ENCODE assay signal across 24 mouse cellular contexts in the genomic region with DNA sequence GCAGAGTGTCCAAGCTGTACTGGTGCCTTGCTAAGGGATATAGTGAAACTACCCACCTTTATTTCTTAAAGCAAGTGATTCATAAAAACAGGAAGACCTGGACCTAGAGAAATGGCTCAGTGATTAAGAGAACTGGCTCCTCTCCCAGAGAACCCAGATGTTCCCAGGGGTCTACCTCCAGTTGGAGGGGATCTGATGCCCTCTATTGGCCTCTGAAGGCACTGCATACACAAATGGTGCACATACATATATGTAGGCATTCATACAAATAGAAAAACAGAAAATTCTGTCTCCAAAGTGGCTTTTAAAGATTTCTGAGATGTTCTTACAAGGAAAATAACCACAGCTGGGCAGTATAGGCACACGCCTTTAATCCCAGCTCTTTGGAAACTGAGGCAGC. TPM values are rescaled to one million over a fixed set of nuclear protein-coding genes. Genes with fewer than 3 reads are reported as not detected.
DNase-seq lines count a peak whose midpoint lies in the region; ATAC-seq and TF ChIP-seq lines count a peak whose summit lies in the region.
"Had no signal": no experiment of that assay in that cellular context is flagged by ENCODE, and none has a peak within 500 bp of the region (broad histone marks: within the 10 kb centered on the region; RNA-seq: fewer than 3 reads in every experiment).

No protein-coding gene starts in this region.

- no peak overlapping the region for H3K4me3 ChIP-seq in hindbrain, postnatal 0 days (ENCODE audit: low read length)
- H3K4me3 ChIP-seq in hindbrain, embryonic 14.5 days (replicated peaks; ENCODE audit: low read length) = no peak overlapping the region
- H3K4me3 ChIP-seq in liver, embryonic 14.5 days (ENCODE audit: insufficient read depth in 1 of 2, low read depth in 2 of 2, low read length in 2 of 2) = no peak overlapping the region
- H3K4me3 ChIP-seq in liver, embryonic 12.5 days = no peak overlapping the region
- H3K4me3 ChIP-seq in E14TG2a.4 (replicated peaks; ENCODE audit: low read length) = no peak overlapping the region
- H3K4me3 ChIP-seq: embryonic facial prominence, embryonic 12.5 days; heart, adult 2 months; heart, embryonic 12.5 days; hindbrain, embryonic 15.5 days; megakaryocyte, embryonic 14.5 days; midbrain, embryonic 13.5 days had no signal

- no peak overlapping the region for H3K9ac ChIP-seq in hindbrain, postnatal 0 days (replicated peaks; ENCODE audit: low read length)
- H3K9ac ChIP-seq in hindbrain, embryonic 14.5 days = no peak overlapping the region
- H3K9ac ChIP-seq in liver, embryonic 14.5 days (replicated peaks) = no peak overlapping the region
- H3K9ac ChIP-seq in liver, embryonic 12.5 days = no peak overlapping the region
- H3K9ac ChIP-seq: embryonic facial prominence, embryonic 12.5 days; heart, embryonic 12.5 days; hindbrain, embryonic 15.5 days; midbrain, embryonic 13.5 days had no signal

- WGBS in hindbrain, postnatal 0 days = 97% methylated on average over 1 of the region's 1 CpGs
- 94% methylated on average over 1 of the region's 1 CpGs for WGBS in hindbrain, embryonic 14.5 days
- 56% methylated on average over 1 of the region's 1 CpGs for WGBS in liver, embryonic 14.5 days (ENCODE audit: insufficient replicate concordance)
- 70% methylated on average over 1 of the region's 1 CpGs for WGBS in liver, embryonic 12.5 days (ENCODE audit: insufficient replicate concordance)

- no peak overlapping the region for H3K4me2 ChIP-seq in hindbrain, postnatal 0 days (ENCODE audit: low read depth, low read length)
- H3K4me2 ChIP-seq in hindbrain, embryonic 14.5 days (replicated peaks) = no peak overlapping the region
- no peak overlapping the region for H3K4me2 ChIP-seq in liver, embryonic 14.5 days (ENCODE audit: low read depth)
- no peak overlapping the region for H3K4me2 ChIP-seq in liver, embryonic 12.5 days
- H3K4me2 ChIP-seq: embryonic facial prominence, embryonic 12.5 days; heart, embryonic 12.5 days; hindbrain, embryonic 15.5 days; midbrain, embryonic 13.5 days had no signal

- H3K4me1 ChIP-seq in hindbrain, postnatal 0 days (ENCODE audit: insufficient read depth, low read length) = no peaks in the 10 kb centered on the region
- no peaks in the 10 kb centered on the region for H3K4me1 ChIP-seq in hindbrain, embryonic 14.5 days (replicated peaks; ENCODE audit: control insufficient read depth, insufficient read depth, low read length)
- no peaks in the 10 kb centered on the region for H3K4me1 ChIP-seq in liver, embryonic 14.5 days (replicated peaks; ENCODE audit: control insufficient read depth in 2 of 2, insufficient read depth in 2 of 2, low read length in 1 of 2)
- no peaks in the 10 kb centered on the region for H3K4me1 ChIP-seq in liver, embryonic 12.5 days
- H3K4me1 ChIP-seq in E14TG2a.4 (replicated peaks; ENCODE audit: low read depth, low read length) = peaks cover 16% of the 10 kb centered on the region
- H3K4me1 ChIP-seq: embryonic facial prominence, embryonic 12.5 days; heart, embryonic 12.5 days; megakaryocyte, embryonic 14.5 days; midbrain, embryonic 13.5 days had no signal

- TF ChIP-seq CTCF in hindbrain, postnatal 0 days (IDR thresholded peaks at IDR 0.05; ENCODE audit: low read depth) = peak; percentile 37
- TF ChIP-seq CTCF in liver, embryonic 14.5 days (IDR thresholded peaks at IDR 0.05; ENCODE audit: low read depth) = 0 out of 2 replicates have a peak, but pooled peaks have one; percentile 15
- TF ChIP-seq CTCF in E14TG2a.4 (conservative IDR thresholded peaks at IDR 0.05; ENCODE audit: low read length) = peak; percentile 78
- TF ChIP-seq CTCF in brain, embryonic 14.5 days (IDR thresholded peaks at IDR 0.05; ENCODE audit: borderline replicate concordance, extremely low read depth, insufficient read depth, insufficient read length) = peak; percentile 20; the same call in 1 of the 2 replicates

- no peak for TF ChIP-seq EP300 in liver, embryonic 14.5 days (IDR thresholded peaks at IDR 0.05; ENCODE audit: low read depth)

- H3K36me3 ChIP-seq in hindbrain, postnatal 0 days (ENCODE audit: insufficient read depth, low read length) = peaks cover 29% of the 10 kb centered on the region
- peaks cover 44% of the 10 kb centered on the region for H3K36me3 ChIP-seq in hindbrain, embryonic 14.5 days (replicated peaks; ENCODE audit: control insufficient read depth, insufficient read depth)
- no peaks in the 10 kb centered on the region for H3K36me3 ChIP-seq in liver, embryonic 14.5 days (replicated peaks; ENCODE audit: control insufficient read depth, insufficient read depth, low read depth)
- peaks cover 32% of the 10 kb centered on the region for H3K36me3 ChIP-seq in liver, embryonic 12.5 days
- peaks cover 9% of the 10 kb centered on the region for H3K36me3 ChIP-seq in E14TG2a.4 (ENCODE audit: insufficient read depth, low read length)
- H3K36me3 ChIP-seq: embryonic facial prominence, embryonic 12.5 days; heart, embryonic 12.5 days had no signal

- no peak overlapping the region for H3K27ac ChIP-seq in hindbrain, postnatal 0 days
- no peak overlapping the region for H3K27ac ChIP-seq in hindbrain, embryonic 14.5 days
- H3K27ac ChIP-seq in liver, embryonic 14.5 days = no peak overlapping the region
- H3K27ac ChIP-seq in liver, embryonic 12.5 days = no peak overlapping the region
- H3K27ac ChIP-seq: embryonic facial prominence, embryonic 12.5 days; heart, adult 2 months; hindbrain, embryonic 15.5 days; midbrain, embryonic 13.5 days had no signal

- no peaks in the 10 kb centered on the region for H3K27me3 ChIP-seq in hindbrain, postnatal 0 days (ENCODE audit: insufficient read depth, low read length)
- no peaks in the 10 kb centered on the region for H3K27me3 ChIP-seq in hindbrain, embryonic 14.5 days (ENCODE audit: control insufficient read depth, insufficient read depth, low read length)
- H3K27me3 ChIP-seq in liver, embryonic 14.5 days (ENCODE audit: control insufficient read depth, insufficient read depth, low read length) = no peaks in the 10 kb centered on the region
- H3K27me3 ChIP-seq in liver, embryonic 12.5 days (replicated peaks) = 0 out of 2 replicates have a peak, but pooled peaks cover 1% of the 10 kb centered on the region
- no peaks in the 10 kb centered on the region for H3K27me3 ChIP-seq in E14TG2a.4 (ENCODE audit: insufficient read depth, low read length)
- H3K27me3 ChIP-seq: embryonic facial prominence, embryonic 12.5 days; heart, embryonic 12.5 days; hindbrain, embryonic 15.5 days; megakaryocyte, embryonic 14.5 days; midbrain, embryonic 13.5 days; Patski had no signal

- H3K9me3 ChIP-seq in hindbrain, postnatal 0 days (ENCODE audit: low read length) = no peaks in the 10 kb centered on the region
- H3K9me3 ChIP-seq in hindbrain, embryonic 14.5 days (ENCODE audit: control insufficient read depth, low read length) = no peaks in the 10 kb centered on the region
- no peaks in the 10 kb centered on the region for H3K9me3 ChIP-seq in liver, embryonic 14.5 days (ENCODE audit: control insufficient read depth, low read length)
- H3K9me3 ChIP-seq in liver, embryonic 12.5 days (replicated peaks) = no peaks in the 10 kb centered on the region
- no peaks in the 10 kb centered on the region for H3K9me3 ChIP-seq in E14TG2a.4 (ENCODE audit: low read length)
- H3K9me3 ChIP-seq: heart, embryonic 12.5 days; hindbrain, embryonic 15.5 days had no signal

- no peak for DNase-seq in hindbrain, postnatal 0 days (ENCODE audit: low spot score)
- DNase-seq in hindbrain, embryonic 14.5 days (ENCODE audit: low spot score) = no peak
- no peak for DNase-seq in liver, embryonic 14.5 days (ENCODE audit: low read depth in 3 of 3, low spot score in 3 of 3)
- no peak for DNase-seq in brain, embryonic 14.5 days (ENCODE audit: low read depth)
- no peak for DNase-seq in layer of hippocampus, adult 8-10 months (ENCODE audit: low spot score in 2 of 2)
- DNase-seq in thymus, postnatal 36 days = no peak
- DNase-seq: adrenal gland, postnatal 25 days; embryo, embryonic 11 days; gastrocnemius, postnatal 36 days; heart, adult 2 months; kidney, postnatal 14 days; lung, adult 18-20 months; lung, postnatal 4 days had no signal

- no peak for ATAC-seq in hindbrain, postnatal 0 days
- no peak for ATAC-seq in hindbrain, embryonic 14.5 days (ENCODE audit: low FRiP score)
- ATAC-seq in liver, embryonic 14.5 days (ENCODE audit: insufficient read depth) = no peak
- no peak for ATAC-seq in liver, embryonic 12.5 days
- ATAC-seq: CD4-positive, CD25-positive, alpha-beta regulatory T cell, adult 4 months; forebrain, embryonic 14.5 days; lung, postnatal 0 days; midbrain, embryonic 13.5 days; Patski had no signal

- TF ChIP-seq POLR2A in brain, embryonic 14.5 days (IDR thresholded peaks at IDR 0.05; ENCODE audit: borderline replicate concordance, extremely low read depth, insufficient read depth, insufficient read length, poor library complexity, severe bottlenecking) = no peak

RNA-seq across cellular contexts. Expression of gene Bdh1, which starts 18.0 kb away (rescaled TPM):
- total RNA-seq in hindbrain, postnatal 0 days (2014; rRNA removed) = 102 and 108 TPM in 2 replicates
- 134 and 137 TPM in 2 replicates for polyA plus RNA-seq in hindbrain, postnatal 0 days (2015; fragmentation: Nextera tagmentation; extraction: Ambion mirVana)
- 92.7 and 118 TPM in 2 replicates for polyA plus RNA-seq in hindbrain, embryonic 14.5 days (2014; fragmentation: Nextera tagmentation; extraction: Ambion mirVana)
- 74.4 and 91.3 TPM in 2 replicates for polyA plus RNA-seq in liver, embryonic 14.5 days (2012; rRNA removed)
- 48.9 and 52.5 TPM in 2 replicates for polyA plus RNA-seq in liver, embryonic 14.5 days (2014; fragmentation: Nextera tagmentation; extraction: Ambion mirVana)
- polyA plus RNA-seq in liver, embryonic 12.5 days (2016; fragmentation: Nextera tagmentation; extraction: Ambion mirVana) = 45.8 and 46.6 TPM in 2 replicates
- 142 and 148 TPM in 2 replicates for polyA plus RNA-seq in brain, embryonic 14.5 days (2012; rRNA removed)
- 100 to 1,000 TPM in 2 of 4 experiments, 10 to 100 TPM in 2; 71.2 to 114 (median 102) TPM for total RNA-seq in layer of hippocampus, adult 8-10 months (2022)

Comparison
In these comparisons a context has a peak if more than half of its experiments do, and no peak if none do; other contexts are left out.
1. CTCF ChIP-seq: peak in every context shown above with its lines; median percentile 78 in E14TG2a.4; 37 in hindbrain, postnatal 0 days; 20 in brain, embryonic 14.5 days; 15 in liver, embryonic 14.5 days.